Mouse (Mus musculus) thymus, adult 2 months (tissue): ENCODE results near the gene Ptprg.

ENCODE experiments used
- CTCF ChIP-seq: fragments of 200-500 bp; IDR thresholded peaks from 2 replicates; pipeline ENCODE4 v1.5.1; 2012; ENCODE audit warnings: mild to moderate bottlenecking, control low read depth, low read length, moderate library complexity, borderline replicate concordance; ENCODE audit not compliant: control insufficient read depth, poor library complexity, insufficient read depth; ENCODE audit errors: extremely low read depth
- POLR2A ChIP-seq: fragments of 200-500 bp; IDR thresholded peaks from 2 replicates; pipeline ENCODE4 v1.6.1; 2012; ENCODE audit warnings: mild to moderate bottlenecking, low read length, control low read depth, moderate library complexity; ENCODE audit not compliant: control insufficient read depth, poor library complexity, insufficient read depth; ENCODE audit errors: extremely low read depth

GRCm38 (mm10) chr14:11562870-11563269, 9.5 kb downstream of the Ptprg start:
- TF ChIP-seq POLR2A (no peak), CTCF (no peak)
